Comparison of ENCODE assay signal across 28 mouse cellular contexts in the genomic region with DNA sequence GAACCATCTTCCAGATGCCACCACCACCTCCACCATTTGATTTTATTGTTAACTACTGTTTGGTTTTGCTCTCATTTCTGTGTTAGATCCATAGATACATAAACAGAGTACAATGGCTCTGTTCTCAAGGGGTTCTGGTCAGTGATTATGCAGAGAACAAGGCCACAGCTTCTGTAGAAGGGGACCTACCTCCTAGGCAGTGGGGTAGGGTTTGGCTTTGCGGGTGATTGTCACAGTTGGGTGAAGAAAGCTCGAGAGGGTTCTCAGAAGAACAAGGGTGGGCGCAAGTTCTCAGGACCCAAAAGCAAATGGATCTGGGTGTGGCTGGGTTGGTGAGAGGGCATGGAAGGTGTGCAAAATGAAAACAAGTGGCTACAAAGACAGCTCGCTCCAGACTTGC.
"Had no signal": no experiment of that assay in that cellular context is flagged by ENCODE, and none has a peak within 500 bp of the region (broad histone marks: within the 10 kb centered on the region; RNA-seq: fewer than 3 reads in every experiment).

No protein-coding gene starts in this region.

- H3K9ac ChIP-seq: embryonic facial prominence, embryonic 12.5 days; embryonic facial prominence, embryonic 13.5 days; embryonic facial prominence, embryonic 15.5 days; forebrain, embryonic 12.5 days; forebrain, embryonic 13.5 days; forebrain, embryonic 15.5 days; forebrain, postnatal 0 days had no signal

- H3K4me3 ChIP-seq: embryonic facial prominence, embryonic 10.5 days; embryonic facial prominence, embryonic 12.5 days; embryonic facial prominence, embryonic 13.5 days; embryonic facial prominence, embryonic 15.5 days; erythroblast, embryonic 14.5 days; forebrain, embryonic 10.5 days; forebrain, embryonic 12.5 days; forebrain, embryonic 13.5 days; forebrain, embryonic 15.5 days; gastrocnemius, adult 2 months had no signal

- H3K9me3 ChIP-seq: embryonic facial prominence, embryonic 10.5 days; embryonic facial prominence, embryonic 12.5 days; embryonic facial prominence, embryonic 13.5 days; embryonic facial prominence, embryonic 15.5 days; forebrain, embryonic 10.5 days; forebrain, embryonic 12.5 days; forebrain, embryonic 13.5 days; forebrain, embryonic 15.5 days had no signal

- H3K27ac ChIP-seq: embryonic facial prominence, embryonic 10.5 days; embryonic facial prominence, embryonic 12.5 days; embryonic facial prominence, embryonic 13.5 days; embryonic facial prominence, embryonic 15.5 days; forebrain, embryonic 10.5 days; forebrain, embryonic 12.5 days; forebrain, embryonic 13.5 days; forebrain, embryonic 15.5 days; gastrocnemius, adult 2 months had no signal

- H3K4me2 ChIP-seq: embryonic facial prominence, embryonic 12.5 days; embryonic facial prominence, embryonic 13.5 days; embryonic facial prominence, embryonic 15.5 days; forebrain, embryonic 12.5 days; forebrain, embryonic 13.5 days; forebrain, embryonic 15.5 days had no signal

- H3K36me3 ChIP-seq: embryonic facial prominence, embryonic 10.5 days; embryonic facial prominence, embryonic 12.5 days; embryonic facial prominence, embryonic 13.5 days; embryonic facial prominence, embryonic 15.5 days; forebrain, embryonic 10.5 days; forebrain, embryonic 12.5 days; forebrain, embryonic 15.5 days had no signal

- H3K27me3 ChIP-seq: embryonic facial prominence, embryonic 12.5 days; embryonic facial prominence, embryonic 13.5 days; embryonic facial prominence, embryonic 15.5 days; forebrain, embryonic 12.5 days; forebrain, embryonic 13.5 days; forebrain, embryonic 15.5 days had no signal

- DNase-seq: cerebellum, adult 2 months; cerebellum, adult 8-10 months; cerebellum, adult 9-10 months; cerebellum, adult 9-11 months; cerebellum, postnatal 10 days; cerebellum, postnatal 14 days; cerebellum, postnatal 25 days; cerebellum, postnatal 36 days; embryo, embryonic 11 days; forebrain, postnatal 0 days; gastrocnemius, adult 2 months; gastrocnemius, postnatal 10 days; gastrocnemius, postnatal 14 days; gastrocnemius, postnatal 25 days; gastrocnemius, postnatal 36 days; heart, adult 11 months; heart, adult 18-20 months had no signal

- H3K4me1 ChIP-seq: embryonic facial prominence, embryonic 15.5 days had no signal

- ATAC-seq: forebrain, embryonic 13.5 days; forebrain, embryonic 14.5 days; forebrain, embryonic 15.5 days; forebrain, embryonic 16.5 days; forebrain, postnatal 0 days had no signal
